Mouse (Mus musculus) myocyte (in vitro differentiated cells): ENCODE data around the gene Kcnj4. TPM values are rescaled to one million over a fixed set of nuclear protein-coding genes. Genes with fewer than 3 reads are reported as not detected.

Experiments used
- H3K27me3 ChIP-seq: one replicate; pipeline ENCODE4 v1.6.1; 2011; ENCODE audit not compliant: control insufficient read depth, insufficient read depth, insufficient read length
- H3K36me3 ChIP-seq: one replicate; pipeline ENCODE4 v1.6.1; 2011; ENCODE audit not compliant: control insufficient read depth, insufficient read depth
- H3K4me2 ChIP-seq: one replicate; pipeline ENCODE4 v1.6.1; 2011; ENCODE audit warnings: low read depth, control low read depth
- H3K4me3 ChIP-seq: one replicate; pipeline ENCODE4 v1.5.1; 2011; ENCODE audit warnings: mild to moderate bottlenecking, control low read depth, moderate library complexity
- H3K79me2 ChIP-seq: one replicate; pipeline ENCODE4 v1.6.1; 2011; ENCODE audit not compliant: control insufficient read depth, insufficient read depth
- H3ac ChIP-seq: one replicate; pipeline ENCODE4 v1.6.1; 2011; ENCODE audit not compliant: control insufficient read depth, insufficient read length
- CEBPB ChIP-seq: IDR thresholded peaks from 2 replicates; pipeline ENCODE4 v1.6.1; 2011; ENCODE audit warnings: mild to moderate bottlenecking, moderate library complexity; ENCODE audit not compliant: poor library complexity, insufficient read depth, severe bottlenecking
- E2F4 ChIP-seq: IDR thresholded peaks from one replicate; pipeline ENCODE4 v1.6.1; 2011; ENCODE audit warnings: mild to moderate bottlenecking, control low read depth, moderate library complexity; ENCODE audit not compliant: insufficient read depth
- MAX ChIP-seq: IDR thresholded peaks from one replicate; pipeline ENCODE4 v1.6.1; 2011; ENCODE audit warnings: low read depth, mild to moderate bottlenecking, control low read depth
- MYOD1 ChIP-seq, 3 experiments: IDR thresholded peaks; one replicate each; pipeline ENCODE4 v1.6.1; 2011; ENCODE audit warnings: control low read depth in 2 of 3, low read depth in 2 of 3, mild to moderate bottlenecking in 2 of 3, moderate library complexity in 1 of 3; ENCODE audit not compliant: insufficient read length in 2 of 3, control insufficient read depth in 1 of 3
- MYOG ChIP-seq, 3 experiments: IDR thresholded peaks; one replicate each; pipeline ENCODE4 v1.6.1; 2011; ENCODE audit warnings: control low read depth in 2 of 3, low read depth in 2 of 3, mild to moderate bottlenecking in 2 of 3; ENCODE audit not compliant: insufficient read length in 2 of 3, control insufficient read depth in 1 of 3, insufficient read depth in 1 of 3
- POLR2A ChIP-seq: IDR thresholded peaks from one replicate; pipeline ENCODE4 v1.6.1; 2011; ENCODE audit warnings: low read depth, mild to moderate bottlenecking, control low read depth, moderate library complexity; ENCODE audit not compliant: insufficient read length
- POLR2AphosphoS2 ChIP-seq: IDR thresholded peaks from one replicate; pipeline ENCODE4 v1.6.1; 2011; ENCODE audit warnings: low read depth, control low read depth; ENCODE audit not compliant: insufficient read length
- REST ChIP-seq: IDR thresholded peaks from one replicate; pipeline ENCODE4 v1.6.1; 2011; ENCODE audit warnings: mild to moderate bottlenecking, control low read depth, moderate library complexity; ENCODE audit not compliant: insufficient read depth, insufficient read length
- SRF ChIP-seq: IDR thresholded peaks from one replicate; pipeline ENCODE4 v1.6.1; 2011; ENCODE audit warnings: low read depth; ENCODE audit not compliant: control insufficient read depth, insufficient read length
- TCF12 ChIP-seq: IDR thresholded peaks from one replicate; pipeline ENCODE4 v1.6.1; 2011; ENCODE audit warnings: mild to moderate bottlenecking, control low read depth; ENCODE audit not compliant: poor library complexity, insufficient read depth, severe bottlenecking
- TCF3 ChIP-seq: IDR thresholded peaks from one replicate; pipeline ENCODE4 v1.6.1; 2011; ENCODE audit warnings: low read depth, control low read depth; ENCODE audit not compliant: insufficient read length
- USF1 ChIP-seq: IDR thresholded peaks from one replicate; pipeline ENCODE4 v1.6.1; 2011; ENCODE audit warnings: low read depth, mild to moderate bottlenecking, control low read depth, moderate library complexity
- polyA plus RNA-seq: library from polyadenylated mRNA; unstranded; fragments of >200 nt; fragmentation: generic; extraction: Trizol; gene quantifications from one replicate; pipeline ENCODE4 v1.2.1, GENCODE M21; 2012; ENCODE audit warnings: missing spikeins

Gene Kcnj4
- 0.06 TPM for polyA plus RNA-seq

DNA sequence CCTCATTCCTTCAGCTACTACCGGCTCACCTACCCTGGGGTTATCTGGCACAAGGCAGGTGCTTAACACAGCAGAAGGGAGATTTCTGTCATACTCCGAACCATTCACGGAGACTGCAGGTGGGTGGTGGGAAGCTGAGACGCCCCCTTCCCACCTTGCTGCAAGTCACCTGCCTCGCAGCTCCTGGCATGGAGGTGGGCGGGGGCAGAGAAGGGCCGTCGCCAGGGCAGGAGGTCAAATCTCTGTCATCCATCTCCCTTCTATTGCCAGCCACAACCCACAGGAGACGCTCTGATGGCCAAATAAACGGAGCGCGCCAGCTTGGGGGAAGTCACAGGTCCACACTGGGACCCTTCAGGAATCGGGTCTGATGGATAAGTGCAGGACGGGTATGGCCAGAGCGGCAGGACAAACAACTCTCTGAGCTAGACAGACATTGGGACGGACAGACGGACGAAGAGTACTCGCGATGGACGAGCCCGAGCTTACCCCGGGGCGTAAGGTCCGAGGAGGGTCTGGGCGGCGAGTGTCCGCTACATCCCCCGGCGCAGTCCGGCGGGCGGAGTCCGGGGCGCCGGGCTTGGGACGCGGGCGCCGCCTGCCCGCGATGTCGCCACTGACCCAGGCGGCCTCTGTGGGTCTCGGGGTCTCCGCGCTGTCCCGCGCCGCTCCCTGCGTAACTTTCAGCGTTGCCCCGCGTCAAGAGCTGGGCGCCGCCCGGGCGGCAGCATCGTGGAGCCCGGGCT, at the start of gene Kcnj4:
Gene Kcnj4, minus strand, starts transcription at position 535 of the 746 bp plus-strand sequence.
- Histone ChIP-seq H3K27me3 (peaks cover 90% of the 10 kb centered on the region), H3ac (peak within 1 kb of the TSS; percentile 6), H3K79me2 (no peaks in the 10 kb centered on the region), H3K4me2 (peak within 1 kb of the TSS; percentile 72), H3K4me3 (no peak within 1 kb of the TSS), H3K36me3 (no peaks in the 10 kb centered on the region)
- TF ChIP-seq REST (no peak), E2F4 (no peak), CEBPB (no peak), SRF (no peak), USF1 (no peak), MYOD1 (IDR thresholded peaks at IDR 0.05; ENCODE audit: control insufficient read depth in 1 of 3, insufficient read length in 2 of 3, low read depth in 2 of 3) (no peak), TCF12 (no peak), TCF3 (no peak), POLR2AphosphoS2 (no peak), MAX (no peak), POLR2A (no peak), MYOG (IDR thresholded peaks at IDR 0.05; ENCODE audit: control insufficient read depth in 1 of 3, insufficient read depth in 1 of 3, insufficient read length in 2 of 3, low read depth in 2 of 3) (no peak)

DNA sequence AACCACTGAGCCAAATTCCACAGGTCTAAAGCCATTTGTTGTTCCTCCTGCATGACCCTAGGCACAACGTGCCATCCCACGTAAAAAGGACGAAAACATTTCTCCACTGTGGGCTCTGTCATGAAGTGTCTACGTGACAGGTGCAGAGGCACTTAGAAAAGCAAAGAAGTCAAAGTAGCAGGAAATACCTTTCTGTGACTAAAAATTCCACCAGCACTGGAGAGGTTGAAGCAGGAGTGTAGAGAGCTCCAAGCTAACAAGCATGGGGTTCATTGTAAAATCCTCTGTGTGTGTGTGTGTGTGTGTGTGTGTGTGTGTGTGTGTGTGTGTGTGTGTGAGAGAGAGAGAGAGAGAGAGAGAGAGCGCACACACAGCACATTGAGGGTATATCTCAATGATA, 47.5 kb upstream of the Kcnj4 start:
- no peaks in the 10 kb centered on the region for H3K36me3 ChIP-seq
- no peak overlapping the region for H3K4me2 ChIP-seq
- H3K27me3 ChIP-seq = peaks cover 37% of the 10 kb centered on the region
- no peak overlapping the region for H3ac ChIP-seq
- H3K79me2 ChIP-seq = no peaks in the 10 kb centered on the region
- no peak for TF ChIP-seq POLR2A
- no peak for TF ChIP-seq TCF3
- TF ChIP-seq MYOD1 (IDR thresholded peaks at IDR 0.05; ENCODE audit: control insufficient read depth in 1 of 3, insufficient read length in 2 of 3, low read depth in 2 of 3) = no peak
- no peak for TF ChIP-seq E2F4
- TF ChIP-seq TCF12 = no peak
- no peak for TF ChIP-seq CEBPB
- no peak for TF ChIP-seq USF1
- TF ChIP-seq MYOG (IDR thresholded peaks at IDR 0.05; ENCODE audit: control insufficient read depth in 1 of 3, insufficient read depth in 1 of 3, insufficient read length in 2 of 3, low read depth in 2 of 3) = no peak
- no peak for TF ChIP-seq SRF
- no peak for TF ChIP-seq MAX
- TF ChIP-seq POLR2AphosphoS2 = no peak
- TF ChIP-seq REST = no peak
- H3K4me3 ChIP-seq = no peak overlapping the region

DNA sequence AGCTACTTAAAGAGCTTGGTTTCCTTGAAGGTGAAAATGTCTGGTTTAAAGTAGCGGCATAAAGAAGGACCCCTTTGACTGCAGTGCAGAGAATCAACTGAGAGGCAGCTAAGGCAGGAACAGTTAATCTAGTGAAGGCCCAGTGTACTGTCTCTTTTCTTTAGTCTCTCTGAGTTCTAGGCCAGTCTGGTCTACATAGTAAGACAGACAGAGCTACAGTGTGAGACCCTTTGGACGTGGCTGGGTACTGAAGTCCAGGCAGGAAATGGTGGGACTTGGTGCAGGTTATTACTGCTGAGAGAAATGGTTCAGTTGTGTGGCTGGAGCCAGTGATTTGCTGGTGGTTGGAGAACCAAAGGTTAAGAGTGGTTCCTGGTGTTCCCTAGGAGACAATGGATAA, 43.2 kb upstream of the Kcnj4 start:
- Histone ChIP-seq H3K36me3 (peaks cover 14% of the 10 kb centered on the region), H3ac (no peak overlapping the region), H3K4me3 (no peak overlapping the region), H3K27me3 (peaks cover 16% of the 10 kb centered on the region), H3K4me2 (no peak overlapping the region), H3K79me2 (peaks cover 27% of the 10 kb centered on the region)
- TF ChIP-seq TCF12 = no peak

DNA sequence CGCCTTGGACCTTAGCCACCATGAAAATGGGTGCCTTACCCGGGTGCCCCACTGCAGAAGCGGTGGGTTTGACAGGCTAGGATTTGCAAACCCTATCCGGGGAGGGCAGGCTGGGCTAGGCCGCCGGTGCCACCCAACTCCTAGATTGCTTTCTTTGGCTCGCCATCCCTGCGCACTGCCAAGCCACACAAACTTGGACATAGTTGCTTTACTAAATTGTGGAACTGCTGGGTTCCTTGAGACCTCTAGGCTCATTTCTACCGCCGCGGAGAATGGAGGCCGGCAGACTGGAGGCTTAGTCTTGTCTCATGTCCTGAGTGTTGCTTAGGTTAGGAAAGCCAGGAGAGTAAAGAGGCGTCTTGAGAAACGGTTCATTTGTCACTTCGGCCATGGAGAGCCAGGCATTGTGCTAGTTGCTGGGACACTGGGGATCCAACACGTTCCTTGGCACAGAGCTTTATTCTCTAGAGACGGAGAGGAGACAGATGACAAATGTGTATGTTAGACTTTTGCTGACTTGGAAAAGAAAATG, 42.3 kb upstream of the Kcnj4 start:
- H3K36me3 ChIP-seq = peaks cover 23% of the 10 kb centered on the region
- H3K4me2 ChIP-seq = peak overlapping the region; percentile 65
- H3K4me3 ChIP-seq = peak overlapping the region; percentile 89
- TF ChIP-seq CEBPB (no peak), POLR2A (no peak), REST (no peak), MAX (no peak), USF1 (no peak), TCF3 (no peak), TCF12 (no peak)
- peaks cover 36% of the 10 kb centered on the region for H3K79me2 ChIP-seq
- H3K27me3 ChIP-seq = peaks cover 14% of the 10 kb centered on the region
- H3ac ChIP-seq = no peak overlapping the region

DNA sequence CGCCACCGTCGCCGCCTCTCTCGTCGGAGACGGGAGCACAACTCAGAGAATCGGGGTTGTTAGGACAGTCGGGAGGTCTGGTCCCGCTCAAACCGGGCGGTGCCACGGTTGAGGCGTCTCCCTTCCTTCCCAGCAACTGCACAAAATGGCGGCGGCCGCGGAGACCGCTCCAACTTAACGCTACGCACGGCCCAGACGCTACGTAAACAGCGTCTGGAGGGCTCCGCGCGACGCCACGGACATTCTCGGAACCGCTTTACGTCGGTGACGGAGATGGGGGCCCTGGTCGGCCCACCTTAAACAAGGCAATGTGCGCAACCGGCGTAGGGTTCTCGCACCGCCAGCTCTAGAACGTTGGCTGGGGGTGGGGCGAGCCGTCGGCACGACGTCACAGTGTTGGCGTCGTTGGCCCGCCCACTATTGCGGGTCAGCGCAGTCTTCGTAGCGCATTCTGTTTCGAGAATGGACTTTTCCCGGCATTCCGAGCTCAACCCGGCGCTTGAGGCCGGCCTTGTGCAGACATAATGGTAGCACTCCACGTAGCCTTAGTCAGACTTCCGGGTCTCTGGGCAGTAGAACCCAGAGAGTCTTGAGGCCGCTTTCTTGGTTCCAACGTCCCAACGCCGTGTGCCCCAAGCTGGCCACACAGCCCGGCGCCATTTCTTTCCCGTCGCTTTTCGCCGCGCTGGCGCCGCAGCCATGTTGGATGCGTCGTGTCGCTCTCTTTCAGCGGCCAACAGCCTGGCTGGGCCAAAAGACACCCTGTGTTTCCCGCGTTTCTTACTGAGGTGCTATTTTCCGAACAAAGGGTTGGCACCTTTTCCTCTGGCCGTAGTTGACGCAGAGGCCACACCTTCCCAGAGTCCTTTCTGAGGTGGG, 41.6 kb upstream of the Kcnj4 start, which contains the start of gene Ddx17:
Gene Ddx17, minus strand, starts transcription at position 332 of the 879 bp plus-strand sequence.
- H3K4me2 ChIP-seq = peak within 1 kb of the TSS; percentile 95
- peak within 1 kb of the TSS; percentile 87 for H3ac ChIP-seq
- H3K27me3 ChIP-seq = peaks cover 10% of the 10 kb centered on the region
- peak within 1 kb of the TSS; percentile 89 for H3K4me3 ChIP-seq
- TF ChIP-seq TCF12 (no peak), TCF3 (no peak), REST (no peak), E2F4 (no peak), MAX (no peak), POLR2A (peak; percentile 85), MYOG (IDR thresholded peaks at IDR 0.05; ENCODE audit: control insufficient read depth in 1 of 3, insufficient read depth in 1 of 3, insufficient read length in 2 of 3, low read depth in 2 of 3) (peak in 1 of 3 experiments; percentile 42), USF1 (no peak), CEBPB (no peak), SRF (peak; percentile 37), POLR2AphosphoS2 (peak; percentile 91)
- peaks cover 43% of the 10 kb centered on the region for H3K79me2 ChIP-seq
- peaks cover 30% of the 10 kb centered on the region for H3K36me3 ChIP-seq
